Mouse (Mus musculus): Measurements from ENCODE around the gene Nit1.

The Nit1 gene

GRCm38 (mm10) chr1:171294298-171295062 lies 51.0 kb downstream of the Nit1 start, which contains the start of gene Ufc1:
Gene Ufc1, minus strand, starts transcription at chr1:171295024.
- peak; percentile 87 to 91 for DNase-seq (ENCODE audit: low spot score in 2 of 2)

GRCm38 (mm10) chr1:171293906-171294297 lies 51.5 kb downstream of the Nit1 start:
- peak in 1 of 2 experiments; percentile 36 for DNase-seq (ENCODE audit: low spot score in 2 of 2)

- no peak for DNase-seq (ENCODE audit: low spot score in 2 of 2)
Measured at GRCm38 (mm10) chr1:171293351-171293750, 52.1 kb downstream of the Nit1 start.

- DNase-seq (ENCODE audit: low spot score in 2 of 2), result no peak
Measured at GRCm38 (mm10) chr1:171288328-171288727, 57.1 kb downstream of the Nit1 start.
